Mouse (Mus musculus): Measurements from ENCODE around the gene AI837181. TPM values are rescaled to one million over a fixed set of nuclear protein-coding genes. Genes with fewer than 3 reads are reported as not detected.

AI837181 gene
- polyA plus RNA-seq, 1 experiment, result 47.2 TPM

- no peaks in the 10 kb centered on the region for H3K4me1 ChIP-seq (ENCODE audit: control insufficient read depth, insufficient read depth, low read length)
- no peak overlapping the region for H3K27ac ChIP-seq (ENCODE audit: insufficient read depth, low read length)
- TF ChIP-seq POLR2A (IDR thresholded peaks at IDR 0.05; ENCODE audit: low read depth, low read length) (no peak), CTCF (IDR thresholded peaks at IDR 0.05; ENCODE audit: borderline replicate concordance, insufficient read depth, low read length) (no peak)
- no peak overlapping the region for H3K4me3 ChIP-seq (ENCODE audit: insufficient read depth, low read length)
Observed at GRCm38 (mm10) chr19:5411961-5412360, 13.0 kb upstream of the AI837181 start.

DNA sequence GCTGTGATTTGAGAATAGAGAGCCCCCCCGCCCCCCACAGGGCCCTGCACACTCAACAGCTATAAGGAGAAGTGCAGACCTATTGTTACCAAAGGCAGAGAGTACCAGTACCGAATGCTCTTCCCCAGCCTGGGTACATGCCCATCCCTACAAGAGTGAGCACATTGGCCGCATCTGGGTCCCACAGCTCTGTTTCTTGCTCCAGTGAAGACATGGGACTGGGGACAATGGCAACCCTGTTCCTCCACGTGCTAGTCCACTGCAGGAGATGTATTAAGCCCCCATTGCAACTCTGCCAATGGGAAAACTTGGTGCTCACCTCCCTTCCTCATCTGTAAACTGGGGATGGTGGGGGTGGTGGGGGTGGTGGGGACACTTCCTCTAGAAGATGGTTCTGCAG is 11.1 kb upstream of the AI837181 start:
- H3K27ac ChIP-seq (ENCODE audit: insufficient read depth, low read length), result no peak overlapping the region
- H3K4me3 ChIP-seq (ENCODE audit: insufficient read depth, low read length), result no peak overlapping the region
- no peaks in the 10 kb centered on the region for H3K4me1 ChIP-seq (ENCODE audit: control insufficient read depth, insufficient read depth, low read length)
- TF ChIP-seq CTCF (IDR thresholded peaks at IDR 0.05; ENCODE audit: borderline replicate concordance, insufficient read depth, low read length) (no peak), POLR2A (IDR thresholded peaks at IDR 0.05; ENCODE audit: low read depth, low read length) (no peak)

DNA sequence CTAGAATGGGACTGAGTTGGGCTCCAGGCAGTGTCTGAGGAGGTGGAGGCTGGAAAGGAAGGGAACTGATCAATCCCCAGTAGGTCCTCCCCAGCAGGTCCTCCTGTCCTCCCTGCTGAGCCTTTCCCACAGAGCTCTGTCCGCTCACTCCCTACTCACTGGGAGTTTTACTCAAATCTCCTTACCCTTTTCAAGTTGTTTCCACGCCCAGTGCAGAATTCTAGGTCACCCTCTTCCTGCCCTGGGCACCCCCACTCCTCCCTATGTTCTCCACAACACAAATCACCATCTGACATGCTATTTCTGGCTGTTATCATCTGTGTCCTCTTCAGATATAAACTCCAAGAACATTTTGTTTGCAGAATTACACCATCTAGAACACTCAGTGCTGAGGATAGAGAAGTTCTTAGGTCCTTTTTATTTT is 10.4 kb upstream of the AI837181 start:
- Histone ChIP-seq H3K4me3 (ENCODE audit: insufficient read depth, low read length) (no peak overlapping the region), H3K4me1 (ENCODE audit: control insufficient read depth, insufficient read depth, low read length) (no peaks in the 10 kb centered on the region), H3K27ac (ENCODE audit: insufficient read depth, low read length) (no peak overlapping the region)
- no peak for TF ChIP-seq POLR2A (IDR thresholded peaks at IDR 0.05; ENCODE audit: low read depth, low read length)
- TF ChIP-seq CTCF (IDR thresholded peaks at IDR 0.05; ENCODE audit: borderline replicate concordance, insufficient read depth, low read length), result no peak

- H3K4me1 ChIP-seq (ENCODE audit: control insufficient read depth, insufficient read depth, low read length), result no peaks in the 10 kb centered on the region
- no peak overlapping the region for H3K4me3 ChIP-seq (ENCODE audit: insufficient read depth, low read length)
- TF ChIP-seq POLR2A (IDR thresholded peaks at IDR 0.05; ENCODE audit: low read depth, low read length) (no peak), CTCF (IDR thresholded peaks at IDR 0.05; ENCODE audit: borderline replicate concordance, insufficient read depth, low read length) (no peak)
- no peak overlapping the region for H3K27ac ChIP-seq (ENCODE audit: insufficient read depth, low read length)
Observed at GRCm38 (mm10) chr19:5418750-5419466, 6.0 kb upstream of the AI837181 start.

DNA sequence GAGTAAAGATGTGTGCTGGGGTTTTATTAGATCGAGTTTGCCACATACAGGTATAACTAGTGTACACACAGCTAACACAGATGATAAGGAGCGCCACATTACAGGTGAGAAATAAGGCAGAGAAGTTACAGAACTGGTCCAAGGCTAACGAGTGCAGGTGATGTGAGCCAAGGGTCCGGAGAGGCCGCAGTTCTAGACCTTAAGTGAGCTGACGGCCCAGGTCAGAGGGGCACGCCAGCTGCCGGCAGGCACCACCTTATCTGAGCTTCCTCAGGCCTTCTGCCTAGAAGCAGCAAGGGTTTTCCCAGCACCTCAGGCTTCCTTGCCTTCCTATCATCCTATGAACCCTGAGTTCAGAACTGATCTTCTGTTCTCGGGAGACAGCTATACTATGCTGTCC is 5.3 kb upstream of the AI837181 start:
- TF ChIP-seq CTCF (IDR thresholded peaks at IDR 0.05; ENCODE audit: borderline replicate concordance, insufficient read depth, low read length) (no peak), POLR2A (IDR thresholded peaks at IDR 0.05; ENCODE audit: low read depth, low read length) (no peak)
- Histone ChIP-seq H3K4me3 (ENCODE audit: insufficient read depth, low read length) (no peak overlapping the region), H3K4me1 (ENCODE audit: control insufficient read depth, insufficient read depth, low read length) (no peaks in the 10 kb centered on the region), H3K27ac (ENCODE audit: insufficient read depth, low read length) (no peak overlapping the region)

- no peak overlapping the region for H3K4me3 ChIP-seq (ENCODE audit: insufficient read depth, low read length)
- TF ChIP-seq POLR2A (IDR thresholded peaks at IDR 0.05; ENCODE audit: low read depth, low read length) (no peak), CTCF (IDR thresholded peaks at IDR 0.05; ENCODE audit: borderline replicate concordance, insufficient read depth, low read length) (no peak)
- H3K27ac ChIP-seq (ENCODE audit: insufficient read depth, low read length), result no peak overlapping the region
- no peaks in the 10 kb centered on the region for H3K4me1 ChIP-seq (ENCODE audit: control insufficient read depth, insufficient read depth, low read length)
Observed at GRCm38 (mm10) chr19:5420579-5420978, 4.4 kb upstream of the AI837181 start.

DNA sequence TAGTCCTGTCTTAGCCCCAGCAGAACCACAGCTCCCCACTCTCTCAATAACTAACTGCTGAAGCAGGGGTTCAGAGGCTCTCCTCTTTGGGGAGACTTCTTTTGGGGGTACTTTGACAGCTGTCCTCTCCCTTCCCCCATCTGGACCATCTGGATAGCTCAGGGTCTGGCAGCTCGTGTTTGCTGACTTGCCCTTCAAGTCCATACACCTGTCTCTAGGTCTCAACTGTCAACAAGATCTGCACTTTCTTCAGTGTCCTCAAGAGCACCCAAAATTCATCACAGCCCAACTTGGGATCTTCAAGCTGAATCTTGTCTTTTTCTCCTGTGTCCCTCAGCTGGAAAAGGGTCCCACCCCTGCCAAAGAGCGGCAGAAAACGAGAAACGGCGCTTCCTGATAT is 3.2 kb upstream of the AI837181 start:
- H3K27ac ChIP-seq (ENCODE audit: insufficient read depth, low read length), result no peak overlapping the region
- no peaks in the 10 kb centered on the region for H3K4me1 ChIP-seq (ENCODE audit: control insufficient read depth, insufficient read depth, low read length)
- H3K4me3 ChIP-seq (ENCODE audit: insufficient read depth, low read length), result no peak overlapping the region
- no peak for TF ChIP-seq POLR2A (IDR thresholded peaks at IDR 0.05; ENCODE audit: low read depth, low read length)
- no peak for TF ChIP-seq CTCF (IDR thresholded peaks at IDR 0.05; ENCODE audit: borderline replicate concordance, insufficient read depth, low read length)

- TF ChIP-seq POLR2A (IDR thresholded peaks at IDR 0.05; ENCODE audit: low read depth, low read length), result no peak
- TF ChIP-seq CTCF (IDR thresholded peaks at IDR 0.05; ENCODE audit: borderline replicate concordance, insufficient read depth, low read length), result no peak
- H3K27ac ChIP-seq (ENCODE audit: insufficient read depth, low read length), result no peak overlapping the region
- no peaks in the 10 kb centered on the region for H3K4me1 ChIP-seq (ENCODE audit: control insufficient read depth, insufficient read depth, low read length)
- no peak overlapping the region for H3K4me3 ChIP-seq (ENCODE audit: insufficient read depth, low read length)
Observed at GRCm38 (mm10) chr19:5422267-5422666, 2.7 kb upstream of the AI837181 start.

DNA sequence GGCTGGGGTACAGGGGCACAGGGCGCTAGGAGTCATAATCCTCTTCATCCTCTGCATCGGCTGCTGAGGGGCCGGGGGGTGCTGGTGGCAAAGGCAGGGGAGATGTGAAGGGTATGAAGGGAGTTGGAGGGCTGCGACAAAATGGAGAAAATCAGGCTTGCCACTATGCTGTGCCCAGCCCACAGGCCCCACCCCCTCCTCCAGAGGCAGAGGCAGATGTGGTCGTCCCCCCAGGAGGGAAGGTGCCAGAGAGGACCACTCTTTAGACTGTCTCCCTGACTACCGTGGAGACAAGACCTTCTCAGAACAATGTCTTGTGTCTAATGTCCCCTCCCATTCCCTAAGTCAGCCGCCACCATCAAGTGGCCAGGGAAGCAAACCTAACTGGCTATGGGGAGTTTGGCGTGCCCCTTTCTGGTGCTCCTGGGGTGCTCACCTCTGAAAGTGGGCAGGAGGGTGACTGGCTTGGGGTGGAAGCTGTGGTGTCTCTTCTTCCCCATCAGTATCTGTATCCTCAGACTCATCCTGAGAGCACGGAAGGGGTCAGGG is 2.0 kb upstream of the AI837181 start:
- no peak overlapping the region for H3K4me3 ChIP-seq (ENCODE audit: insufficient read depth, low read length)
- TF ChIP-seq CTCF (IDR thresholded peaks at IDR 0.05; ENCODE audit: borderline replicate concordance, insufficient read depth, low read length), result no peak
- TF ChIP-seq POLR2A (IDR thresholded peaks at IDR 0.05; ENCODE audit: low read depth, low read length), result no peak
- no peak overlapping the region for H3K27ac ChIP-seq (ENCODE audit: insufficient read depth, low read length)

DNA sequence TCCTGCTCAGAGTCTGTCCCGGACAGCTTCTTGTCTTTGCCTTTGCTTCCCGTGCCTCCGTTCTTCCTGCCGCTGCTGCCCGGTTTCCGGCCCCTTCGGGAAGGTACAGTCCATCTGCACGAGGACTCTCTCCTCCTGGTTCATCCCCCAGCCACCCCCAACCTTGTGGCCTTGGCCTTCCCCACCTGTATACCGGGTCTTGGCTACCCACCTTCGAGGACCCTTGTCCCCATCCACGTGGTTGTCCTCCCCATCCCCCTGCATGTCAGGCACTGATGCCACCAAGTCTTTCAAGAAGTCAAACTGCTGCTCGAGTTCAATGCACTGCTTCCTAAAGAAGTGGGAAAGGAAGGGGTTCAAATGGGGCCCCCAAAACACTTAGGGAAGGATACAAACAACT is 1.4 kb upstream of the AI837181 start:
- H3K27ac ChIP-seq (ENCODE audit: insufficient read depth, low read length), result no peak overlapping the region
- H3K4me1 ChIP-seq (ENCODE audit: control insufficient read depth, insufficient read depth, low read length), result peaks cover 2% of the 10 kb centered on the region; the same call in 1 of the 2 replicates
- peak overlapping the region; percentile 65 for H3K4me3 ChIP-seq (ENCODE audit: insufficient read depth, low read length)
- TF ChIP-seq POLR2A (IDR thresholded peaks at IDR 0.05; ENCODE audit: low read depth, low read length) (no peak), CTCF (IDR thresholded peaks at IDR 0.05; ENCODE audit: borderline replicate concordance, insufficient read depth, low read length) (no peak)

More for the DNA sequence above, 2.0 kb upstream of the AI837181 start:
- peaks cover 2% of the 10 kb centered on the region; the same call in 1 of the 2 replicates for H3K4me1 ChIP-seq (ENCODE audit: control insufficient read depth, insufficient read depth, low read length)

Measured in embryonic fibroblast, embryonic 13.5 days (primary cell).